Mouse (Mus musculus) forebrain, embryonic 10.5 days (tissue): ENCODE measurements around the gene Meis2. TPM values are rescaled to one million over a fixed set of nuclear protein-coding genes. Genes with fewer than 3 reads are reported as not detected.

ENCODE experiments used
- DNase-seq: peaks from one replicate; pipeline ENCODE4 v3.0.0-alpha.2; 2017; ENCODE audit warnings: low spot score; ENCODE audit errors: extremely low spot score
- H3K27ac ChIP-seq: fragments of 300-500 bp; sonication (generic); 2 replicates; pipeline ENCODE4 v1.5.1; 2016; ENCODE audit warnings: mild to moderate bottlenecking
- H3K27me3 ChIP-seq: fragments of 300-500 bp; sonication (generic); 2 replicates; pipeline ENCODE4 v1.6.1; 2016; ENCODE audit warnings: mild to moderate bottlenecking; ENCODE audit not compliant: poor library complexity, severe bottlenecking
- H3K36me3 ChIP-seq: fragments of 300-500 bp; sonication (generic); replicated peaks from 2 replicates; pipeline ENCODE4 v1.6.1; 2016; ENCODE audit warnings: mild to moderate bottlenecking, moderate library complexity
- H3K4me1 ChIP-seq: fragments of 300-500 bp; sonication (generic); 2 replicates; pipeline ENCODE4 v1.6.1; 2016
- H3K4me3 ChIP-seq: fragments of 300-500 bp; sonication (generic); 2 replicates; pipeline ENCODE4 v1.5.1; 2016; ENCODE audit warnings: mild to moderate bottlenecking, moderate library complexity
- H3K9me3 ChIP-seq: fragments of 300-500 bp; sonication (generic); 2 replicates; pipeline ENCODE4 v1.6.1; 2016; ENCODE audit warnings: mild to moderate bottlenecking, moderate library complexity
- WGBS: fragments of 180-500 bp; shearing (Covaris S2); methylation state at CpG from one replicate; pipeline ENCODE4 v1.1.7; 2016; 5-methylcytosine and 5-hydroxymethylcytosine counted together
- polyA plus RNA-seq: library from polyadenylated mRNA; unstranded; fragments of >200 nt; fragmentation: Nextera tagmentation; extraction: Ambion mirVana; gene quantifications from 2 replicates; pipeline ENCODE4 v1.2.1, GENCODE M21; 2016

The Meis2 gene
- polyA plus RNA-seq, 1 experiment from 2014 or later, result 32.5 TPM

DNA sequence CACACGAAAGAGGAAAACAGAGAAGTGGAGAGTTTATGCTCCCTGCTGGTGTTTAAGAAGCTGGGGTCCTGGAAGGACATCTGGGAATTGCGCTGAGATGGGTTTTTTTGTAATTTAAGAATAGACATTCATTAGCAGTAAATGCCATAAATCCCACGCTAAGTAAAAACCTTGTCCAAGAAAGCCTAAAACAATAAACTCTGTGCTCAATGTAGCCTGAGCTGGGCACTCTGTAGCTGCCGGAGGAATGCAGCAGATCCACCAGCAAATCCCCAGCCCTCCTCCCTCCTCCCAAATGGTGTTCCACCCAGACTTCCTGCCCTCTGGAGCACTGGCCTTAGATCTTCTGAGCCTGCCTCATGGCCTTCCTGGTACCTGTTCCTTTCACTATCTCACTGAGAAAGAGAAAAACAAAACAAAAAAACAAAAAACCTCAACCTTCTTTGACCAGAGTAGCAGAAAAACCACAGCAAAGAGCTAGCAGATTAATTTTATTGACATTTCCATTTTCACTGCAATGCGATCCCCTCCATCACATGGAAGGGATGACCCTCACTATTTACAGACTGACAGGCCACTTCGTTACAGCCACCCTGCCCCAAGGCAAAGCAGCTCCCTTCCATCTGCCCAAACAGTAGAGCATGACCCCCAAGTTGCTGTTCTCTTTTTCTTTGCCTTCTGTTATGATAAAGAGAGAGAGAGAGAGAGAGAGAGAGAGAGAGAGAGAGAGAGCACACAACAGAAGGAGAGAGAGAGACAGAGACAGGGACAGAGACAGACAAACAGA is 64.1 kb downstream of the Meis2 start:
- 21% methylated on average over 6 of the region's 6 CpGs for WGBS
- Histone ChIP-seq H3K27me3 (peaks cover 90% of the 10 kb centered on the region), H3K4me1 (peaks cover 69% of the 10 kb centered on the region), H3K27ac (0 out of 2 replicates have a peak overlapping the region, but pooled peaks have one; percentile 2), H3K9me3 (no peaks in the 10 kb centered on the region), H3K36me3 (peaks cover 17% of the 10 kb centered on the region), H3K4me3 (no peak overlapping the region)
- DNase-seq, result no peak

DNA sequence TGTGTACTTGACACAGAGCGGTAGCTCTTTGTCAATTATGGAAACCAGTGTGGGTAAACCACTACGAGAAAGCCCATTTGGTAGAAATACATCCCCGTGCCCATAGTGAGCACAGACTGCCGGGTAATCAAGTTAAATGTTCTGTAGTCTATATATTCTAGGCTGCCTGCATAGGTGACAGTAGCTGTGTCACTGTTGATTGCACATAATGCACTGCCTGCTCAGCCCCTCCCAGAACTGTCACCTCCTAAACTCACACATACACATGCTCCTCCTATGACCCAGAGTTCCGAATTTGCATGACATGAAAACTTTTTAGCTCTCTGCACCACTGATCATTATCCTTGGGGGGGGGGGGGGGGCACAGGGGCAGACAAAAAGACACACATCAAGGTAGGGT is 65.1 kb downstream of the Meis2 start:
- Histone ChIP-seq H3K27ac (no peak overlapping the region), H3K4me1 (peaks cover 78% of the 10 kb centered on the region), H3K36me3 (peaks cover 17% of the 10 kb centered on the region), H3K27me3 (peaks cover 83% of the 10 kb centered on the region), H3K9me3 (no peaks in the 10 kb centered on the region), H3K4me3 (no peak overlapping the region)
- WGBS, result 81% methylated on average over 5 of the region's 5 CpGs
- no peak for DNase-seq

DNA sequence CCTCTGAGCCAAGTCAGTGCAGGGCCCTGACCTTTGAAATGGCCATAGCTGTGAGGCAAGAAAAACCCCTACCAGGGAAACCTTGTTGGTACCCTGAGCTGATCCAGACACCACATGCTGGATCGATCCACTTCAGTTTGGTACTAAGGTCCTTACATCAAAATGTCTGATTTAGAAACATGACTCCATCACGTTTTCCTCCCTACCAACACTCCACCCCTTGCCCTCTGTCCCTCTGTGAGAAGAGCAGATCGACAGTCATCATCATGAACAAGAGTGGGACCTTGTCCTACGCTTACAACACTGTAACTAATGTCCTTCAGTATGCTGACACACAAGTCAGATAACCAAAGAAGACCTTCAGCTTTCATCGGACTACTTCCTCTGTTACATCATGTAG is 66.8 kb downstream of the Meis2 start:
- Histone ChIP-seq H3K4me3 (no peak overlapping the region), H3K27me3 (peaks cover 83% of the 10 kb centered on the region), H3K27ac (no peak overlapping the region), H3K4me1 (peaks cover 88% of the 10 kb centered on the region), H3K9me3 (no peaks in the 10 kb centered on the region), H3K36me3 (peaks cover 11% of the 10 kb centered on the region)
- WGBS, result 68% methylated on average over 5 of the region's 5 CpGs
- no peak for DNase-seq

DNA sequence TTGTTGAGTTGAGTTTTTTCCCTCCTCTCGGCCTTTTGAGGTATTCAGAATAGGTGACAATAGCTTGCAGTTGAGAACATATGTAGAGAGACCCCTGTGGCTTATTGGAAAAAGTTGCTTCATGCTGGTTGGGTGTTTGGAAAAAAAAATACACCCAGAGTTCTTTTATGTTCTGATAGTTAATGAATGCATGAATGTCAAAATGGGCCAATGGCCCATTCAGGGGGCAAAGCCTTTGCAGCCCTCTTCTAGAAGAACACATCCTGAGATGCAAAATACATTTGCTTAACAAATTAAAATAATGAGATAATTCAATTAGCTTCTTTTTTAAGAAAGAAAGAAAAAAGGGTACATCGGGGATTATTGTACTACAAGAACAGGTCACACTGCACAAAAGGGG is 69.2 kb downstream of the Meis2 start:
- Histone ChIP-seq H3K9me3 (no peaks in the 10 kb centered on the region), H3K36me3 (peaks cover 19% of the 10 kb centered on the region), H3K27me3 (peaks cover 74% of the 10 kb centered on the region), H3K27ac (no peak overlapping the region), H3K4me1 (peaks cover 67% of the 10 kb centered on the region), H3K4me3 (no peak overlapping the region)
- no peak for DNase-seq
- 34% methylated on average over 2 of the region's 2 CpGs for WGBS

DNA sequence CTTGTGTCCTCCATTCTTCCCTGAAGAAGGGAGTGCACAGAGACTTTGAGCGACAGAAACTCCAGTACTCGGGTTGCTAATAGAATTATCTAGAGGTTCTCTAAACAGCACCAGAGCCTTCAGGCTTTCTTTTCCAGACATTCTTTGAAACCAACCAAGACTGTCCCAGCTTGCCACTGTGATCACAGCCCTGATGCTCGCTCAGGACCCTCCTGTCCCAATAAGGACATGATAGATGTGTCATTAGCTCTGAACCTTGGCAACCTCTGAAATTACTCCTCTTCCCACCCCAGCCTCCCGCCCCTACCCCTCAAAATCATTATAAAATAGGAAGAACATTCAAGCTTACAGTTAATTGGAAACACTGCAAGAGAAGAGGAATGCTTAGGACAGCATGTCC is 71.8 kb downstream of the Meis2 start:
- no peak for DNase-seq
- peaks cover 44% of the 10 kb centered on the region for H3K4me1 ChIP-seq
- H3K9me3 ChIP-seq, result no peaks in the 10 kb centered on the region
- no peak overlapping the region for H3K4me3 ChIP-seq
- H3K27me3 ChIP-seq, result peaks cover 51% of the 10 kb centered on the region
- H3K27ac ChIP-seq, result no peak overlapping the region
- 75% methylated on average over 4 of the region's 4 CpGs for WGBS
- H3K36me3 ChIP-seq, result peaks cover 16% of the 10 kb centered on the region

DNA sequence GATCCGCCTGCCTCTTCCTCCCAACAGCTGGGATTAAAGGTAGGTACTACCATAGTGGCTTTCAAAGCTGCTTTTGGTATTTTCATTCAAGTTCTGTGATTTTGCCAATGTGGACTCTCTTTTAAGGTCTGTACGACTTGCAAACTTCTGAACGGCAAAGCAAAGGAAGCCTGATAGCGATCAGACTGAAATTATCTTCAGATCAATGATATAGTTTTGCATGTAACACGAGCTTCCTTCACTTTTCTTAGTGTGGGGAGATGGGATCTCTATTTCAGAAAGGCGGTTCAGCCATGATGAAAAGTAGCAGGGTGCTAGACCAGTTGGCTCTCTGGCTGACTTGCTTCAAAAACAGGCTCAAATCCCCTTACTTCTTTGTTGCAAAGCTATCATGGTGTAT is 76.4 kb downstream of the Meis2 start:
- peaks cover 15% of the 10 kb centered on the region for H3K36me3 ChIP-seq
- DNase-seq, result no peak
- no peaks in the 10 kb centered on the region for H3K9me3 ChIP-seq
- H3K4me1 ChIP-seq, result peaks cover 19% of the 10 kb centered on the region
- H3K27me3 ChIP-seq, result peaks cover 23% of the 10 kb centered on the region
- WGBS, result 91% methylated on average over 6 of the region's 6 CpGs
- H3K27ac ChIP-seq, result no peak overlapping the region
- H3K4me3 ChIP-seq, result no peak overlapping the region

DNA sequence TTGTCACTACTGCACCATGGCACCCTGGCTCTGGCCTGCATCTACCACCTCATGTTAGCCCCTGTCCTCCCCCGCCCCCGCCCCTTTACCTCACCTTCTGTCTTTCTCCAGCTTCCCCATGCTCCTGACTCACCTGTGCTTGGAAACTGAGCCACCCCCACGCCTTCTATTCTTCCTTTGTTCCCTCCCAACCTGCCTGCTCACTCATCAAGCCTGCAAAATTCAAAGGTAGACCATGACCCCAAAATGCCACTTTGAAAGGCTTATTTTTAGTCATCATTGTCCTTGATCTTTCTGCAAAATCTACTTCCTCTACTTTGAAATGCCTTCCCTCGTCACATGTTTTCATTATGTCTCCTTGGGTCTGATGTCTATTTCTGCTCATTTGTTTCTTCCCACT is 77.2 kb downstream of the Meis2 start:
- peaks cover 15% of the 10 kb centered on the region; the same call in 1 of the 2 replicates for H3K27me3 ChIP-seq
- 84% methylated on average over 4 of the region's 4 CpGs for WGBS
- no peak overlapping the region for H3K4me3 ChIP-seq
- no peaks in the 10 kb centered on the region for H3K9me3 ChIP-seq
- peaks cover 9% of the 10 kb centered on the region for H3K36me3 ChIP-seq
- DNase-seq, result no peak
- H3K27ac ChIP-seq, result no peak overlapping the region
- peaks cover 20% of the 10 kb centered on the region for H3K4me1 ChIP-seq

DNA sequence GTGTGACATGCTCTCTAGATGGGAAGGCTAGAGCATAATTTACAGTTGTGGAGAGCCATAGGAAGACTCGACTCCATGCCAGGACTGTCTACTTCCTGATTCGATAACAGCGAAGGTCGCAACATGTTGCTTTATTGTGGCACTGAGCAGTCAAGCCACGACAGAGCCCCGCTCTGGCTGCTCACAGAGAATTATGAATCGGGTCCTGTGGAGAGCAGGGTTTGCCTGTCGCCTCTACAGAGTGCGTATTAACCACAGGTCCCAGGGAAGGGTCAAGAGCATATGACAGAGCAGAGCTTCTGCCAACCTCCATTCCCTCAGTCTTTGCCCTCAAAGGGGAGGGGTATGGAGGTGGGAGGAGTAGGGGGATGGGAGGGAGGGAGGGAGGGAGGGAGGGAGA is 80.7 kb downstream of the Meis2 start:
- Histone ChIP-seq H3K4me3 (no peak overlapping the region), H3K27me3 (0 out of 2 replicates have a peak, but pooled peaks cover 7% of the 10 kb centered on the region)
- 85% methylated on average over 9 of the region's 9 CpGs for WGBS

DNA sequence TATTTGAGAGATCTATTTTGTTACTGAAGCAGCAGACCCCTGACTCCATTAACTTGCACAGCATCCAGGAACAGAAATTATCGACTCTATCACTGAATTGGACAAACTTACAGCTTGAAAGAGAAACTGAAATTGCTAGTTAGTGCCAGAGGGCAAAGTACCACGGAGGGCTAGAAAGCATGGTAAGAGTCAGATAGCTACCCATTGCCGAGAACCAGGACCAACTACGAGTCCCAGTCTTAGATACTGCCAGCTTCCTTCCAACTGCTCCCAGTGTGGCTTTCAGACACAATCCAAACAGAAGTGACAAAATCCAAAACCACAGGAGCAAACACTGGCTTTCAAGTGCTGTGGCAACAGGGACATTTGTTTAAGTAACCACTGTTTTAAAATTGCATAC is 81.2 kb downstream of the Meis2 start:
- Histone ChIP-seq H3K9me3 (no peaks in the 10 kb centered on the region), H3K27me3 (0 out of 2 replicates have a peak, but pooled peaks cover 7% of the 10 kb centered on the region), H3K36me3 (peaks cover 4% of the 10 kb centered on the region; the same call in 1 of the 2 replicates), H3K4me1 (peaks cover 40% of the 10 kb centered on the region), H3K27ac (no peak overlapping the region), H3K4me3 (no peak overlapping the region)
- 86% methylated on average over 4 of the region's 4 CpGs for WGBS
- no peak for DNase-seq

More for the DNA sequence above, 80.7 kb downstream of the Meis2 start:
- Histone ChIP-seq H3K9me3 (no peaks in the 10 kb centered on the region), H3K27ac (no peak overlapping the region), H3K36me3 (peaks cover 4% of the 10 kb centered on the region; the same call in 1 of the 2 replicates), H3K4me1 (peaks cover 35% of the 10 kb centered on the region)
- DNase-seq, result no peak

DNA sequence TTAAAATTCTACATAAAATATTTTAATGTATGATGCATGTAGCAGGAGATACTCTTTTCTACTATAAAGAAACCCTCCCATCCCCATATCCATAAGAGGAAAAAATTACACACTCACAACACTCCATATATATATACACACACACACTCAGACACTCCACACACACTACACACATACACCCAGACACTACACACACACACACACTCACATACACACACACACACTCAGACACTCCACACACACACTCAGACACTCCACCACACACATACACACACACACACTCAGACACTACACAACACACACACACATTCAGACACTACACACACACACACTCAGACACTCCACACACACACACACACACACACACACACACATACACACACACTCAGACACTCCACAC is 85.1 kb downstream of the Meis2 start:
- Histone ChIP-seq H3K27me3 (0 out of 2 replicates have a peak, but pooled peaks cover 6% of the 10 kb centered on the region), H3K9me3 (no peaks in the 10 kb centered on the region), H3K4me1 (peaks cover 42% of the 10 kb centered on the region), H3K36me3 (peaks cover 13% of the 10 kb centered on the region), H3K27ac (peak overlapping the region; percentile 81), H3K4me3 (no peak overlapping the region)
- no peak for DNase-seq

DNA sequence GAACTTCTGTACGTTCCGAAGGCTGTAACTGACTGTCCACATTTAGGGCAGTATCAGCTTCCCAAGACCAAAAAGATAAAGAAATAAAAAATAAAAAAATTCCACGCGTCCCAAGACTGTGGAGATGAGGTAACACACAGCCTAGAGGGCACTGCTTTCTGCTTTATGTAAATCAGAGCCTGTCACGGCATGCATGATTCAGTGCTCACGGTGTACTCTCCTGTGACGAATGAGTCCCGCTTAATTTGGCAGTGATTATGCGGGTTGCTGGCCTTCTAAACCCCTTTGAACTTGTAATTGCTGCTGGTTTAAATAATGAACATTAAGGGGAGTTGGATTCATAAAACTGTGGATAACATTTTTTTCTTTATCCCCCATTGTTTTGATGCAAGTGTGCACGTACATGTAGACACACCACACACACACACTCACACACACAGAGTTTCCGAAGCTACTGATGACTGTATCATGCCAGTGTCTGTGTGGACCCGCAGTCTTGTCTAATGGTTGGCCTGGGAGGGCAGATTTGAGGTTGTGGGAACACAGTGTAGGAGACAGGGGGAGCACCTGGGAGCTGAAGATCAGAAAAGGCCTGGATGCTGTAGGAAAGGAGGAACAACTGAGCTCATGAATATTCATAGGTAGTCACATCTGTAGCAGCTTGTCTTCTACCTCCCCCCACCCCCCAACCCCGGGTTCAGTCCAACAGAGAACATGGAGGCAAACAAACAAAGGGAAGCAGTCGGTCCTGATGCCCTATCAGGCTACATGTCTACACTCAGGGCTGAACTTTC is 85.8 kb downstream of the Meis2 start:
- H3K4me1 ChIP-seq, result peaks cover 36% of the 10 kb centered on the region
- 72% methylated on average over 14 of the region's 14 CpGs for WGBS
- H3K4me3 ChIP-seq, result no peak overlapping the region
- DNase-seq, result no peak
- no peaks in the 10 kb centered on the region for H3K27me3 ChIP-seq
- no peaks in the 10 kb centered on the region for H3K9me3 ChIP-seq
- peak overlapping the region; percentile 81 for H3K27ac ChIP-seq
- peaks cover 13% of the 10 kb centered on the region for H3K36me3 ChIP-seq

DNA sequence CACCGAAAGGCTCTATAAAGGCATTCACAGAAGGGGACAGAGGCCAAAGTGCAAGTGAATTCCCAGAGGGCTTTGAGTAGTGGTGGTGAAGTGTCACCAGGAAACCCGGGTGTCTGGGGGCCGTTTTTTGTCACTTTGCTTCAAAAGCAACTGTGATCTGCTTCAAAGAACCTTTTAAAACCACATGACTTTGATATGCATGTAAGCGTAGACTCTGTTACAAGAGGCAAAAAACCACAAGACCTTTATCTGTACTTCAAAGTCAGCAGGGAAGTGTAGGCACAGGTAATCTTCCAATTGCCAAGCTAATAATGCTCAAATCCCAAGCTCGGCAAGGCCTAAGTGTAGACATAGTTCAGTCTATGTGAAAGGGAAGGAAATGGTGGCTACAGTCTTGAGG is 87.0 kb downstream of the Meis2 start:
- 84% methylated on average over 5 of the region's 5 CpGs for WGBS
- H3K27ac ChIP-seq, result no peak overlapping the region
- peaks cover 25% of the 10 kb centered on the region for H3K4me1 ChIP-seq
- no peaks in the 10 kb centered on the region for H3K27me3 ChIP-seq
- no peak overlapping the region for H3K4me3 ChIP-seq
- no peaks in the 10 kb centered on the region for H3K9me3 ChIP-seq
- no peak for DNase-seq
- H3K36me3 ChIP-seq, result peaks cover 13% of the 10 kb centered on the region

DNA sequence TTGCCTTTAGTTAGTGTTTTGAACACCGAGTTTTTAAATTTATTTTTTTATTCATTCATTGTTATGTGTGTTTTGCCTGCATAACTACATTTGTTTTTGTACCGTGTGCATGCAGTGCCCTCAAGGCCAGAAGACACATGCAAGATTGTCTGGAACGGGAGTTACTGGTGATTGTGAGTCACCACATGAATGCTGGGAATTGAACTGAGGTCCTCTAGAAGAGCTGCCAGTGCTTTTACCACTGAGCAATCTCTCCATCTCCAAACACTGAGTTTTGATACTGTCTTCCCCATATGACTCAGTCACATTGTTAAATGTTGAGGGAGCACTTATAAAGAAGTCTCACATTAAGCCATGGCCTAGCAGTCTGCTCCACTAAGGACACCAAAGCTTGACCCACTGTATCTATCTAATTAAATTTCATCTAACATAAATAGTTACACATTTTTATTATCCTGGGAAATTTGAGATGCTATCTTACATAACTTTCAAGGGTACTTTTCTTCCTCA is 94.3 kb downstream of the Meis2 start:
- Histone ChIP-seq H3K4me1 (no peaks in the 10 kb centered on the region), H3K27ac (no peak overlapping the region), H3K9me3 (no peaks in the 10 kb centered on the region), H3K36me3 (peaks cover 4% of the 10 kb centered on the region; the same call in 1 of the 2 replicates), H3K27me3 (no peaks in the 10 kb centered on the region), H3K4me3 (no peak overlapping the region)
- DNase-seq, result no peak
- WGBS, result 88% methylated on average over 3 of the region's 3 CpGs
